Mouse (Mus musculus): ENCODE data around the gene Lamc1. TPM values are rescaled to one million over a fixed set of nuclear protein-coding genes. Genes with fewer than 3 reads are reported as not detected.
A peak's percentile ranks its signal among the peaks of the same experiment; 100 is the strongest.

Lamc1 gene
- total and polyA plus RNA-seq, 3 experiments, result 13.1 to 174 (median 32.4) TPM

DNA sequence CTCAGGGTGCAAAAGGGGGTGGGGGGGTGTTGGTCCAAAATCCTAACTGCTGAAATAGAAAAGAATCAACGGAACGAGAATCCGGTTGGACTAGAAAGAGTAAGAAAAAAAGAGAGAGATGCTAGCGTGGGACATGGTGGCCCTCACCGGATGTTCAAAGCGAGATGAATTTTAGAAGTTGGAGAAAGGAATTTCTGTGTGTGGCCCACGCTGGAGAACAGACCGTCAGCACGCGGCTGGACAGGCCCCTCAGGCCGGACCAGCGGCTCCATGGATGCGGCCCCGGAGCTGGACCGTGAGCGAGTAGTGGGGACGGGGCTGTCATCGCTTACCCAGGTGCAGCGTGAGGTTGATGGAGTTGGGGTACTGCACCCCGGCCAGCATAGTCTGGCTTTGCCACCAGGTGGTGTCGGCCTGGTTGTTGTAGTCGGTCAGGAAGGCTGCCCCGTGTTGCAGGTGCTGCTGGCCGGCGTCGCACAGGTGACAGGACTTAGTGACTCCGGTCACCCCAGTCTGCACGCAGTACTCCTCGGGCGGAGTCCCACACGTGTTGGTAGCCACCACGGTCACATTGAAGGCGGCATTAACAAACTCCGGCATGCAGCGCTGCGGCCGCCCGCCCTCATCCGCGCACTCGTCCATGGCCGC lies 666 bp downstream of the Lamc1 start (continued):
- TF ChIP-seq KAT2A (conservative IDR thresholded peaks at IDR 0.05; ENCODE audit: low read depth, low read length) (no peak), MEF2A (IDR thresholded peaks at IDR 0.05; ENCODE audit: extremely low read depth, insufficient replicate concordance, low read depth, low read length, poor library complexity, severe bottlenecking) (no peak), POLR2AphosphoS2 (IDR thresholded peaks at IDR 0.05; ENCODE audit: low read length) (no peak)

GRCm38 (mm10) chr1:153331206-153331605 lies 1.4 kb downstream of the Lamc1 start:
- H3K4me1 ChIP-seq (ENCODE audit: control insufficient read depth in 1 of 2, insufficient read depth in 2 of 2, low read length in 2 of 2), result peaks cover 2 to 4% of the 10 kb centered on the region in 2 experiments; a peak in 1 of 4 replicates
- peaks cover 0 to 6% of the 10 kb centered on the region in 2 experiments; a peak in 3 of 4 replicates for H3K36me3 ChIP-seq (ENCODE audit: control insufficient read depth in 1 of 2, insufficient read depth in 2 of 2, low read length in 2 of 2)
- H3K79me2 ChIP-seq (ENCODE audit: control insufficient read depth, insufficient read depth, low read length, poor library complexity), result peaks cover 22% of the 10 kb centered on the region
- H3K9me3 ChIP-seq (replicated peaks; ENCODE audit: insufficient read depth, low read length), result no peaks in the 10 kb centered on the region
- TF ChIP-seq SIN3A (IDR thresholded peaks at IDR 0.05; ENCODE audit: low read length), result 0 out of 2 replicates have a peak, but pooled peaks have one; percentile 35
- TF ChIP-seq TBP (IDR thresholded peaks at IDR 0.05; ENCODE audit: low read depth, low read length), result no peak
- no peak for TF ChIP-seq JUND (IDR thresholded peaks at IDR 0.05; ENCODE audit: low read depth, low read length)
- H3K27me3 ChIP-seq (ENCODE audit: control insufficient read depth in 1 of 2, insufficient read depth in 2 of 2, low read length in 2 of 2), result no peaks in the 10 kb centered on the region
- H3K27ac ChIP-seq (ENCODE audit: control insufficient read depth, low read depth, low read length), result no peak overlapping the region
- peak overlapping the region; percentile 88 for H3K9ac ChIP-seq (ENCODE audit: control insufficient read depth, low read depth, low read length, poor library complexity, severe bottlenecking)
- DNase-seq (ENCODE audit: low read depth, low spot score), result peak; percentile 32
- peak overlapping the region; percentile 60 to 93 for H3K4me3 ChIP-seq (ENCODE audit: control insufficient read depth in 1 of 2, insufficient read depth in 1 of 2, low read depth in 2 of 2, low read length in 2 of 2)

- Histone ChIP-seq H3K9ac (ENCODE audit: control insufficient read depth, low read depth, low read length, poor library complexity, severe bottlenecking) (no peak overlapping the region), H3K27ac (ENCODE audit: control insufficient read depth, low read depth, low read length) (no peak overlapping the region), H3K36me3 (ENCODE audit: control insufficient read depth in 1 of 2, insufficient read depth in 2 of 2, low read length in 2 of 2) (peaks cover 0 to 6% of the 10 kb centered on the region in 2 experiments; a peak in 3 of 4 replicates), H3K4me1 (ENCODE audit: control insufficient read depth in 1 of 2, insufficient read depth in 2 of 2, low read length in 2 of 2) (peaks cover 2 to 4% of the 10 kb centered on the region in 2 experiments; a peak in 1 of 4 replicates), H3K27me3 (ENCODE audit: control insufficient read depth in 1 of 2, insufficient read depth in 2 of 2, low read length in 2 of 2) (no peaks in the 10 kb centered on the region), H3K4me3 (ENCODE audit: control insufficient read depth in 1 of 2, insufficient read depth in 1 of 2, low read depth in 2 of 2, low read length in 2 of 2) (no peak overlapping the region), H3K9me3 (replicated peaks; ENCODE audit: insufficient read depth, low read length) (no peaks in the 10 kb centered on the region), H3K79me2 (ENCODE audit: control insufficient read depth, insufficient read depth, low read length, poor library complexity) (peaks cover 22% of the 10 kb centered on the region)
- TF ChIP-seq RAD21 (IDR thresholded peaks at IDR 0.05; ENCODE audit: low read depth, low read length), result no peak
- DNase-seq (ENCODE audit: low read depth, low spot score), result no peak
Observed at GRCm38 (mm10) chr1:153329306-153329705, 3.3 kb downstream of the Lamc1 start.

GRCm38 (mm10) chr1:153327063-153327462 lies 5.5 kb downstream of the Lamc1 start:
- TF ChIP-seq USF2 (IDR thresholded peaks at IDR 0.05; ENCODE audit: borderline replicate concordance in 1 of 2, insufficient read depth in 1 of 2, low read depth in 1 of 2, low read length in 2 of 2), result no peak
- no peak for TF ChIP-seq SIN3A (IDR thresholded peaks at IDR 0.05; ENCODE audit: low read length)
- TF ChIP-seq E2F4 (IDR thresholded peaks at IDR 0.05; ENCODE audit: borderline replicate concordance, low read depth, low read length), result no peak
- TF ChIP-seq MEF2A (IDR thresholded peaks at IDR 0.05; ENCODE audit: extremely low read depth, insufficient replicate concordance, low read depth, low read length, poor library complexity, severe bottlenecking), result no peak
- no peak for TF ChIP-seq ZKSCAN1 (IDR thresholded peaks at IDR 0.05; ENCODE audit: low read depth, low read length)
- no peak for TF ChIP-seq RAD21 (IDR thresholded peaks at IDR 0.05; ENCODE audit: low read depth, low read length)
- no peak for TF ChIP-seq TBP (IDR thresholded peaks at IDR 0.05; ENCODE audit: low read depth, low read length)
- no peak for TF ChIP-seq CTCF (IDR thresholded peaks at IDR 0.05 in 2 of 3, conservative IDR thresholded peaks at IDR 0.05 in 1 of 3; ENCODE audit: control insufficient read depth in 1 of 3, insufficient read depth in 1 of 3, low read depth in 2 of 3, low read length in 3 of 3, poor library complexity in 1 of 3, severe bottlenecking in 1 of 3)
- TF ChIP-seq POLR2AphosphoS2 (IDR thresholded peaks at IDR 0.05; ENCODE audit: low read length), result no peak
- no peak for TF ChIP-seq POLR2AphosphoS5 (IDR thresholded peaks at IDR 0.05; ENCODE audit: borderline replicate concordance, low read depth, low read length)
- no peak for TF ChIP-seq MYB (IDR thresholded peaks at IDR 0.05; ENCODE audit: low read depth, low read length)
- no peak for TF ChIP-seq HCFC1 (IDR thresholded peaks at IDR 0.05; ENCODE audit: low read depth, low read length)
- TF ChIP-seq TAL1 (IDR thresholded peaks at IDR 0.05; ENCODE audit: low read length), result no peak
- no peak for TF ChIP-seq ELF1 (IDR thresholded peaks at IDR 0.05; ENCODE audit: low read depth, low read length)
- TF ChIP-seq MAZ (IDR thresholded peaks at IDR 0.05; ENCODE audit: low read depth, low read length), result no peak
- no peak for TF ChIP-seq GATA1 (IDR thresholded peaks at IDR 0.05; ENCODE audit: low read depth, low read length)
- no peak for TF ChIP-seq NELFE (IDR thresholded peaks at IDR 0.05; ENCODE audit: low read depth, low read length)
- TF ChIP-seq MYC (IDR thresholded peaks at IDR 0.05; ENCODE audit: low read depth, low read length), result no peak
- TF ChIP-seq ZNF384 (IDR thresholded peaks at IDR 0.05; ENCODE audit: low read depth, low read length), result no peak
- no peaks in the 10 kb centered on the region for H3K27me3 ChIP-seq (ENCODE audit: control insufficient read depth in 1 of 2, insufficient read depth in 2 of 2, low read length in 2 of 2)
- H3K4me1 ChIP-seq (ENCODE audit: control insufficient read depth in 1 of 2, insufficient read depth in 2 of 2, low read length in 2 of 2), result peaks cover 2 to 4% of the 10 kb centered on the region in 2 experiments; a peak in 1 of 4 replicates
- no peak overlapping the region for H3K27ac ChIP-seq (ENCODE audit: control insufficient read depth, low read depth, low read length)
- DNase-seq (ENCODE audit: low read depth, low spot score), result no peak
- H3K9ac ChIP-seq (ENCODE audit: control insufficient read depth, low read depth, low read length, poor library complexity, severe bottlenecking), result no peak overlapping the region
- no peaks in the 10 kb centered on the region for H3K9me3 ChIP-seq (replicated peaks; ENCODE audit: insufficient read depth, low read length)
- no peak overlapping the region for H3K4me3 ChIP-seq (ENCODE audit: control insufficient read depth in 1 of 2, insufficient read depth in 1 of 2, low read depth in 2 of 2, low read length in 2 of 2)
- H3K36me3 ChIP-seq (ENCODE audit: control insufficient read depth in 1 of 2, insufficient read depth in 2 of 2, low read length in 2 of 2), result peaks cover 0 to 6% of the 10 kb centered on the region in 2 experiments; a peak in 3 of 4 replicates
- H3K79me2 ChIP-seq (ENCODE audit: control insufficient read depth, insufficient read depth, low read length, poor library complexity), result peaks cover 18% of the 10 kb centered on the region

Measured in MEL (cell line).